Mouse (Mus musculus): ENCODE results near the gene Arid5a. TPM values are rescaled to one million over a fixed set of nuclear protein-coding genes. Genes with fewer than 3 reads are reported as not detected.

Gene Arid5a
- polyA plus RNA-seq, 1 experiment, result 25.6 TPM

DNA sequence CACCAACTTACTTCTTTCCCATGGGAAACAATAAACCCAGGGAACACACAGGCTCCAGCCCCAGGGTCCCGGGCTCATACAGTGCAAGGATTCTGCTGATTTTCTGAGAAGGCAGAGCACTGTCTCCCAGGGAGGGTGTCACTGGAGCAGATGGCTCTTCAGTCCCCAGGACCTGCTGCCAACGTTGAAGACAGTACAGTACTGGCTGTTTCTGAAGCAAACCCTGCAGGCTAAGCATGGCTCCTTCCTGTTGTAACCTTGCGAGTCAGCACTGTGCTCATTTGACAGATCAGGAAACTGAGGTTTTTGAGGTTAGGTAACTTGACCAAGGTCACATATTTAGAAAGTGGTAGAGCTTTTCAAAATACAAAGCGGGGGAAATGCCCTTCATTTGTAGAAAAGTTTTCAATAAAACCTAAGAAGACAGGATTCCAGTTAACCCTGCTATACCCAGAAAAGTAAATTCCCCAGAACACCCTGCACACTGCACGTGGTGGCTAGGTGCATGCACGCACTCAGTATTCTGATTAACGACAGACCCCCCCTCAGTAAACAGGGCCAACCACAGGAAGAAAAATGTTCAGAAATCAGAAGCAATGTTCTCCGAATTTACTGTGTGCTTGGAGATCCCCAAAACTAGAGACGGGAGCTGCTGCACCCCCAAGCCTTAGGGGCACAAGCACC, 10.9 kb upstream of the Arid5a start:
- H3K36me3 ChIP-seq (ENCODE audit: control insufficient read depth, insufficient read depth), result no peaks in the 10 kb centered on the region
- H3K79me3 ChIP-seq (ENCODE audit: low read depth), result no peaks in the 10 kb centered on the region
- H3K79me2 ChIP-seq (ENCODE audit: control insufficient read depth, insufficient read depth), result no peaks in the 10 kb centered on the region
- H3K4me3 ChIP-seq (ENCODE audit: insufficient read depth, poor library complexity, severe bottlenecking), result no peak overlapping the region
- H3K27me3 ChIP-seq (ENCODE audit: control insufficient read depth, insufficient read depth, insufficient read length), result no peaks in the 10 kb centered on the region
- no peak overlapping the region for H3ac ChIP-seq (ENCODE audit: control insufficient read depth, insufficient read length, low read depth)
- TF ChIP-seq CEBPB (IDR thresholded peaks at IDR 0.05; ENCODE audit: low read depth) (no peak), MAX (IDR thresholded peaks at IDR 0.05) (no peak), MYOD1 (IDR thresholded peaks at IDR 0.05; ENCODE audit: control insufficient read depth, insufficient read length, low read depth) (no peak), USF1 (IDR thresholded peaks at IDR 0.05; ENCODE audit: low read depth) (no peak), FOSL1 (IDR thresholded peaks at IDR 0.05; ENCODE audit: insufficient read depth, low read length, poor library complexity, severe bottlenecking) (no peak), MYOG (IDR thresholded peaks at IDR 0.05; ENCODE audit: control insufficient read depth, extremely low read depth, insufficient read length) (no peak), CTCF (IDR thresholded peaks at IDR 0.05; ENCODE audit: control insufficient read depth, insufficient read depth, insufficient read length) (no peak)

DNA sequence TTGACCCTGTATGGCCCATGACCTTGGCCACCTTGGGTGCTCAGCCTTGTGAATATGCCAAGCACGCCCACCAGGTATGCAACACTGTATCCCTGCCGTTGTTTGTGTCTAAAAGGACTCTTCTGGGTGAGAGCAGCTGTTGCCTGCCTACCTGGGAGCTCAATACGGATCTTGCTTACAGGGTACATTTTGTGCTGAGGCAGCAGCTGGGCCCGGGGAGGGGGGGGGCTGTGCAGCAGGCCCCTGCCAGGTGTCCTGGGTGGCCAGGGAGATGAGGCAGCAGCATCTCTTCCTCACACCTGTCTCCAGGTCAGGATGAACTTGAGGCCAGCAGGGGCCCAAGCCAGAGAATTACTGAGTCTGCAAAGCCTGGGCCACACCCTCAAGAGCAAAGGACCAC, 9.4 kb upstream of the Arid5a start:
- H3K79me3 ChIP-seq (ENCODE audit: low read depth), result no peaks in the 10 kb centered on the region
- TF ChIP-seq MYOD1 (IDR thresholded peaks at IDR 0.05; ENCODE audit: control insufficient read depth, insufficient read length, low read depth) (no peak), FOSL1 (IDR thresholded peaks at IDR 0.05; ENCODE audit: insufficient read depth, low read length, poor library complexity, severe bottlenecking) (no peak), MYOG (IDR thresholded peaks at IDR 0.05; ENCODE audit: control insufficient read depth, extremely low read depth, insufficient read length) (no peak), CTCF (IDR thresholded peaks at IDR 0.05; ENCODE audit: control insufficient read depth, insufficient read depth, insufficient read length) (no peak), USF1 (IDR thresholded peaks at IDR 0.05; ENCODE audit: low read depth) (no peak), MAX (IDR thresholded peaks at IDR 0.05) (no peak), CEBPB (IDR thresholded peaks at IDR 0.05; ENCODE audit: low read depth) (no peak)
- no peaks in the 10 kb centered on the region for H3K27me3 ChIP-seq (ENCODE audit: control insufficient read depth, insufficient read depth, insufficient read length)
- no peaks in the 10 kb centered on the region for H3K36me3 ChIP-seq (ENCODE audit: control insufficient read depth, insufficient read depth)
- H3K4me3 ChIP-seq (ENCODE audit: insufficient read depth, poor library complexity, severe bottlenecking), result no peak overlapping the region
- H3K79me2 ChIP-seq (ENCODE audit: control insufficient read depth, insufficient read depth), result no peaks in the 10 kb centered on the region
- H3ac ChIP-seq (ENCODE audit: control insufficient read depth, insufficient read length, low read depth), result no peak overlapping the region

DNA sequence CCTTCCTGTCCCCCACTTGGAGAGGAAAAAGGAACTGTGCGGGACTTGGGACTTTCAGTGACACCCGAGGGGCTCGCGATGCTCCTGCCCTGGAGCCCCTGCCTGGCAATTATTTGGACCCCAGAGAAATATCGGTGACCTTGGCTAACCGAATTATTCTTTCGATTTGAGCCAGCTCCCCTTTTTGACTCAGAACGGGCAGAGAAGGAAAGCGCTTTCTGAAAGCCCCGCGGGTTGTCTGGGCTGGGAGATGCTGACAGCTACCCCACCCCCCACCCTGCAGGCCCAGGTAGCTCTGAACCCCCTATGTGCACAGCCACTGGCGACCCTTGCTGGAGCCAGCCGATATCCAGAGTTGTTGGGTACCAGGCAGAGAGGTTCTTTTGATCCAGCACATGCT, 8.4 kb upstream of the Arid5a start:
- H3ac ChIP-seq (ENCODE audit: control insufficient read depth, insufficient read length, low read depth), result no peak overlapping the region
- no peaks in the 10 kb centered on the region for H3K79me2 ChIP-seq (ENCODE audit: control insufficient read depth, insufficient read depth)
- no peaks in the 10 kb centered on the region for H3K79me3 ChIP-seq (ENCODE audit: low read depth)
- no peaks in the 10 kb centered on the region for H3K36me3 ChIP-seq (ENCODE audit: control insufficient read depth, insufficient read depth)
- no peak overlapping the region for H3K4me3 ChIP-seq (ENCODE audit: insufficient read depth, poor library complexity, severe bottlenecking)
- TF ChIP-seq MAX (IDR thresholded peaks at IDR 0.05) (no peak), USF1 (IDR thresholded peaks at IDR 0.05; ENCODE audit: low read depth) (no peak), MYOG (IDR thresholded peaks at IDR 0.05; ENCODE audit: control insufficient read depth, extremely low read depth, insufficient read length) (no peak), FOSL1 (IDR thresholded peaks at IDR 0.05; ENCODE audit: insufficient read depth, low read length, poor library complexity, severe bottlenecking) (no peak), MYOD1 (IDR thresholded peaks at IDR 0.05; ENCODE audit: control insufficient read depth, insufficient read length, low read depth) (no peak), CEBPB (IDR thresholded peaks at IDR 0.05; ENCODE audit: low read depth) (no peak), CTCF (IDR thresholded peaks at IDR 0.05; ENCODE audit: control insufficient read depth, insufficient read depth, insufficient read length) (no peak)
- no peaks in the 10 kb centered on the region for H3K27me3 ChIP-seq (ENCODE audit: control insufficient read depth, insufficient read depth, insufficient read length)

DNA sequence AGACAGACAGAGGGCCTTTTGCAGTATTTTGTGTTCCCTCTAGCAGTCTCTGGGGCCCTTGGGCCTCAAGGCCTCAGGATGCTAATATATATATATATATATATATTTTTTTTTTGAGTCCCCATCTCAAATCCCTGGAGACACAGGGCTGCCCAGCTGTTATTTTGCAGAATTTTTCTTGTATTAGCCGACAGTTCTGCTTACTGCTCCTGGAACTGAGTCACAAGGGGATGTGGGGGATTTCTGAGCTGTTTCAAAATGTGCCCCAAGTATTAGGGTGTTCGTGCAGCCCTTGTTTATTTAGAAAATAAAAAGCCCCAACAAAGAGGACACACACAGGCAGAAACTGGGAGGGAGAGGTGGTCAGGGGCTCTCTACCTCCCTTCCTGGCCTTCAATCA, 7.9 kb upstream of the Arid5a start:
- H3K79me3 ChIP-seq (ENCODE audit: low read depth), result no peaks in the 10 kb centered on the region
- H3K4me3 ChIP-seq (ENCODE audit: insufficient read depth, poor library complexity, severe bottlenecking), result no peak overlapping the region
- no peak for TF ChIP-seq FOSL1 (IDR thresholded peaks at IDR 0.05; ENCODE audit: insufficient read depth, low read length, poor library complexity, severe bottlenecking)
- no peak for TF ChIP-seq MAX (IDR thresholded peaks at IDR 0.05)
- no peak for TF ChIP-seq CEBPB (IDR thresholded peaks at IDR 0.05; ENCODE audit: low read depth)
- no peaks in the 10 kb centered on the region for H3K27me3 ChIP-seq (ENCODE audit: control insufficient read depth, insufficient read depth, insufficient read length)
- no peak overlapping the region for H3ac ChIP-seq (ENCODE audit: control insufficient read depth, insufficient read length, low read depth)
- H3K79me2 ChIP-seq (ENCODE audit: control insufficient read depth, insufficient read depth), result no peaks in the 10 kb centered on the region
- H3K36me3 ChIP-seq (ENCODE audit: control insufficient read depth, insufficient read depth), result no peaks in the 10 kb centered on the region

DNA sequence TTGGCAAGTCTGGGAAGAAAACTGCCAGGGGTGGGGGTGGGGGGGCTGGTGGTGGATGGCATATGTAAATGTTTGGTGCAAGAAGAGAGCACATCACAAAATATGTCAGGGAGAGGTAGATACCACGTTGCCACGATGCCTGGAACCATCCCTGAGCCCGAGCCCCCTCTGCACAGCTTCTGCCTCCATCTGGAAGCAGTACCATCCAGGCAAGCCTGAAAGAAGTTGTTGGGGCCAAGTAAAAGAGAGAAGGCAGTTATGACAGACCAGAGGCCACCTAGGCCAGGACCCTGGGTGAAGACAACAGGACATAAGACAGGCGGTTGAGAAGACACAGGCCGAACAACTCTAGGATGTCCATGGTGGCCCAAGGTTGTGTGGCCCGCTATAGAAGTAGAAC, 7.0 kb upstream of the Arid5a start:
- no peak overlapping the region for H3ac ChIP-seq (ENCODE audit: control insufficient read depth, insufficient read length, low read depth)
- TF ChIP-seq MYOG (IDR thresholded peaks at IDR 0.05; ENCODE audit: control insufficient read depth, extremely low read depth, insufficient read length), result no peak
- no peak for TF ChIP-seq MAX (IDR thresholded peaks at IDR 0.05)
- no peak for TF ChIP-seq CTCF (IDR thresholded peaks at IDR 0.05; ENCODE audit: control insufficient read depth, insufficient read depth, insufficient read length)
- TF ChIP-seq FOSL1 (IDR thresholded peaks at IDR 0.05; ENCODE audit: insufficient read depth, low read length, poor library complexity, severe bottlenecking), result no peak
- TF ChIP-seq USF1 (IDR thresholded peaks at IDR 0.05; ENCODE audit: low read depth), result no peak
- TF ChIP-seq MYOD1 (IDR thresholded peaks at IDR 0.05; ENCODE audit: control insufficient read depth, insufficient read length, low read depth), result no peak
- no peak for TF ChIP-seq CEBPB (IDR thresholded peaks at IDR 0.05; ENCODE audit: low read depth)
- no peaks in the 10 kb centered on the region for H3K79me3 ChIP-seq (ENCODE audit: low read depth)
- H3K27me3 ChIP-seq (ENCODE audit: control insufficient read depth, insufficient read depth, insufficient read length), result no peaks in the 10 kb centered on the region
- H3K79me2 ChIP-seq (ENCODE audit: control insufficient read depth, insufficient read depth), result no peaks in the 10 kb centered on the region
- no peak overlapping the region for H3K4me3 ChIP-seq (ENCODE audit: insufficient read depth, poor library complexity, severe bottlenecking)
- no peaks in the 10 kb centered on the region for H3K36me3 ChIP-seq (ENCODE audit: control insufficient read depth, insufficient read depth)

DNA sequence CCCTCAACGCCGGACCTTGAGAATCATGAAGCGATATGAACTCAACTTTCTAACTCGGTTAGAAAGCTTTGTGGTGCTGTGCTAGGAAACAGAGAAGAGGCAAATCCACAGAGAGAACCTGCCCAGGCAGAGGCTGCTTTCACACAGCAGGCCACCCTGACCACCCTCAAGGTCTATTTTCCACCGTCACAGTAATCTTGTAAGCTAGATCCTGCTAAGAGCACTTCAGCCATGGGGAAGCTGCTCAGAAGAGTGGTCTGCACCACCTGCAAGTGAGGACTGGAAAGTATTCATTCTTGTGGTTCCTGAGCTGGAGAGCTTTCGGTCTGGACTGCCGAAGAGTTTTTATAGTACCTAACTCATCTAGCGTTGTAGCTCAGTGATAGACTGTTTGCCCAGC, 5.3 kb upstream of the Arid5a start:
- no peaks in the 10 kb centered on the region for H3K79me2 ChIP-seq (ENCODE audit: control insufficient read depth, insufficient read depth)

More for the DNA sequence above, 5.3 kb upstream of the Arid5a start:
- no peaks in the 10 kb centered on the region for H3K79me3 ChIP-seq (ENCODE audit: low read depth)
- H3ac ChIP-seq (ENCODE audit: control insufficient read depth, insufficient read length, low read depth), result no peak overlapping the region
- H3K4me3 ChIP-seq (ENCODE audit: insufficient read depth, poor library complexity, severe bottlenecking), result no peak overlapping the region
- no peaks in the 10 kb centered on the region for H3K27me3 ChIP-seq (ENCODE audit: control insufficient read depth, insufficient read depth, insufficient read length)
- TF ChIP-seq MYOD1 (IDR thresholded peaks at IDR 0.05; ENCODE audit: control insufficient read depth, insufficient read length, low read depth), result no peak
- no peak for TF ChIP-seq MYOG (IDR thresholded peaks at IDR 0.05; ENCODE audit: control insufficient read depth, extremely low read depth, insufficient read length)
- no peak for TF ChIP-seq CEBPB (IDR thresholded peaks at IDR 0.05; ENCODE audit: low read depth)
- no peak for TF ChIP-seq USF1 (IDR thresholded peaks at IDR 0.05; ENCODE audit: low read depth)
- no peak for TF ChIP-seq MAX (IDR thresholded peaks at IDR 0.05)
- TF ChIP-seq FOSL1 (IDR thresholded peaks at IDR 0.05; ENCODE audit: insufficient read depth, low read length, poor library complexity, severe bottlenecking), result no peak
- TF ChIP-seq CTCF (IDR thresholded peaks at IDR 0.05; ENCODE audit: control insufficient read depth, insufficient read depth, insufficient read length), result no peak
- no peaks in the 10 kb centered on the region for H3K36me3 ChIP-seq (ENCODE audit: control insufficient read depth, insufficient read depth)
